21 mouse cellular contexts compared by ENCODE assay signal in genomic region chr6:100139809-100140208, GRCm38 (mm10).
"Had no signal": no experiment of that assay in that cellular context is flagged by ENCODE, and none has a peak within 500 bp of the region (broad histone marks: within the 10 kb centered on the region; RNA-seq: fewer than 3 reads in every experiment).

No protein-coding gene starts in this region.

- H3K4me3 ChIP-seq: kidney, embryonic 15.5 days; limb, embryonic 12.5 days; limb, embryonic 15.5 days; megakaryocyte, embryonic 14.5 days; midbrain, embryonic 12.5 days; neural tube, embryonic 12.5 days; neural tube, embryonic 15.5 days; stomach, embryonic 15.5 days had no signal

- H3K36me3 ChIP-seq: kidney, embryonic 15.5 days; limb, embryonic 12.5 days; limb, embryonic 15.5 days; midbrain, embryonic 12.5 days; neural tube, embryonic 12.5 days; neural tube, embryonic 15.5 days; stomach, embryonic 15.5 days had no signal

- H3K27me3 ChIP-seq: stomach, embryonic 15.5 days had no signal

- H3K9ac ChIP-seq: kidney, embryonic 15.5 days; limb, embryonic 12.5 days; limb, embryonic 15.5 days; liver, embryonic 14.5 days; liver, postnatal 0 days; lung, embryonic 14.5 days; midbrain, embryonic 12.5 days; neural tube, embryonic 12.5 days; neural tube, embryonic 15.5 days; stomach, embryonic 15.5 days had no signal

- H3K27ac ChIP-seq: kidney, embryonic 15.5 days; limb, embryonic 12.5 days; limb, embryonic 15.5 days; liver, embryonic 14.5 days; midbrain, embryonic 12.5 days; neural tube, embryonic 12.5 days; neural tube, embryonic 15.5 days; stomach, embryonic 15.5 days had no signal

- H3K9me3 ChIP-seq: kidney, embryonic 15.5 days; limb, embryonic 12.5 days; limb, embryonic 15.5 days; megakaryocyte, embryonic 14.5 days; midbrain, embryonic 12.5 days; neural tube, embryonic 12.5 days; neural tube, embryonic 15.5 days; stomach, embryonic 15.5 days had no signal

- ATAC-seq: liver, postnatal 0 days; lung, postnatal 0 days had no signal

- H3K4me2 ChIP-seq: kidney, embryonic 15.5 days; limb, embryonic 12.5 days; limb, embryonic 15.5 days; liver, embryonic 11.5 days; lung, embryonic 14.5 days; midbrain, embryonic 12.5 days; neural tube, embryonic 12.5 days; neural tube, embryonic 15.5 days; stomach, embryonic 15.5 days had no signal

- DNase-seq: kidney, adult 8-10 months; kidney, postnatal 14 days; kidney, postnatal 4 days; left cerebral cortex, postnatal 4 days; liver, postnatal 0 days; lung, embryonic 14.5 days; right cerebral cortex, adult 18-20 months; right cerebral cortex, postnatal 14 days; right cerebral cortex, postnatal 4 days; thymus, postnatal 25 days had no signal
